Mouse (Mus musculus) stomach, adult 2 months (tissue): Measurements from ENCODE around the gene Car4. TPM values are rescaled to one million over a fixed set of nuclear protein-coding genes. Genes with fewer than 3 reads are reported as not detected.

ENCODE experiments used
- polyA plus RNA-seq: library from polyadenylated mRNA; depleted of rRNA; stranded (reverse); fragments of >200 nt; gene quantifications from 2 replicates; pipeline ENCODE4 v1.2.3, GENCODE M21; 2012; rRNA removed

Gene Car4
- polyA plus RNA-seq, result 3.5 and 3.8 TPM in 2 replicates

DNA sequence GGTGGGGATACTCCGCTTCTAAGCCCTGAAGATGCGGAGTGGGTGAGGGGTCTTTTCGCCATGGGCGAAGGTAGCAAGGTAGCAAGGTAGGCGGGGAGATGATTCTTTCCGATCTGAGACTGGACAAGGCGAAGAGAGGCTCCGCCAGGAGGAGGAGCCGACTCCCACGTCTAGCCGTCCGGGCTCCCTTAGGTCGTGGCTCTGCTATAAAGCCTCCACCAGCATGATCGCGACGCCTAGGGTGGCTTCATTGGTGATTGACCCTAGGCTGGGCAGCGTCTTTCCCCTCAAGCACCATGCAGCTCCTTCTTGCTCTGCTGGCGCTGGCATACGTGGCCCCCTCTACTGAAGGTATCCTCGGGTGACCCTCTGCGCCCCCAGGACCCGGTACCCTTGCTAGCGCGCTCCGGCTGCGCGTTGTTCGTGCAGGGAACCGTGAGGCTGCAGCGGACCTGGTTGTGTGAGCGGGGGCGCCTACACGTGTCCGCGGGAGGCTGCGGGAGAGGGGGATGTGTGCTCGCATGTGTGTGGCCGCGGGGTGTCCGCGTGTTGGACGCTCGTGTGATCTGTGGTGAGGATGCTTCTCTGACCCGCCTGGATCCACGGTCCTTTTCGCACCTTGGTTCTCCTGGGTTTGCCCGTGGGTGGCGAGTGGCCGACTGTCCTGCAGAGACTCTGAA is at the start of gene Car4:
Car4 (plus strand) TSS at position 196 of the 680 bp plus-strand sequence.

DNA sequence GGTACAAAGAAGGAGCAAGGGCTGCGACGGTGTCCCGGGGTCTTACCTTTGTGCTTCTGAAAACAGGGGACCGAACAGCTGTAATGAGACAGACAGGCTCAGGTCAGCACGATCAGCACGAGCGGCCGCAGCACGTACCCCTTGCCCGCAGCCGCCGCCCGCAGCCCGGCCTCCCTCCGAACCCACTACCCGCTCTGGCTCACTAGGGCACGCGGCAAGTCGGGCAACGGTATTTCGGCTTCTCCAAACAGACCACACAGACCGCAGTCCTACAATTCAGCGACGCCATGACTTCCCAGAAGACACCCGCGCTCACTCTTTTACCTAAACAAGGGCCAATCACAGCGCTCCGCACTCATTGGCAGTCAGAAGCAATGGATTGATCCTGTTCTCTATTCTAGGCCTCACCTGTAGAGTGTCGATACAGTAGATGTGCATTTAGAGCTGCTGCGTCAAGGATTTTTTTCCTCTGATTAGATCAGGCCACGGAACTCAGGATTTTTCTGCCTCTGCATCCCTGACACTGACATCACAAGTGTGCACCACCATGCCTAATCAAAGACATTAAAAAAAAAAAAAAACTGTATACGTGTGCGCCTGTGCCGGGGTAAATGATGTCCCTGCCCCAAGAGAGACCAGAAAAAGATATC is 41.4 kb upstream of the Car4 start, which contains the start of gene Znhit3:
Znhit3 (minus strand) TSS at position 314 of the 650 bp plus-strand sequence.

Other genes starting within 250 kb of the Car4 start
- gene Mrm1, start 138.3 kb upstream of the Car4 start, polyA plus RNA-seq, result 4.8 and 5.2 TPM in 2 replicates
- gene Dhrs11, start 128.8 kb upstream of the Car4 start, polyA plus RNA-seq, result 28.4 and 34.5 TPM in 2 replicates
- gene Ggnbp2, start 87.0 kb upstream of the Car4 start, polyA plus RNA-seq, result 2.3 and 2.8 TPM in 2 replicates
- 13.3 and 13.9 TPM in 2 replicates for gene Myo19, start 77.6 kb upstream of the Car4 start, polyA plus RNA-seq
- 0.39 and 0.43 TPM in 2 replicates for gene Pigw, start 77.5 kb upstream of the Car4 start, polyA plus RNA-seq
- 2.7 and 3.1 TPM in 2 replicates for gene Znhit3, start 41.4 kb upstream of the Car4 start, polyA plus RNA-seq
- 0.90 and 0.96 TPM in 2 replicates for gene Usp32, start 182.4 kb downstream of the Car4 start, polyA plus RNA-seq
- gene 1700125H20Rik, start 212.6 kb downstream of the Car4 start, polyA plus RNA-seq, result not detected in 2 replicates